Comparison of ENCODE assay signal across 22 mouse cellular contexts in the genomic region with DNA sequence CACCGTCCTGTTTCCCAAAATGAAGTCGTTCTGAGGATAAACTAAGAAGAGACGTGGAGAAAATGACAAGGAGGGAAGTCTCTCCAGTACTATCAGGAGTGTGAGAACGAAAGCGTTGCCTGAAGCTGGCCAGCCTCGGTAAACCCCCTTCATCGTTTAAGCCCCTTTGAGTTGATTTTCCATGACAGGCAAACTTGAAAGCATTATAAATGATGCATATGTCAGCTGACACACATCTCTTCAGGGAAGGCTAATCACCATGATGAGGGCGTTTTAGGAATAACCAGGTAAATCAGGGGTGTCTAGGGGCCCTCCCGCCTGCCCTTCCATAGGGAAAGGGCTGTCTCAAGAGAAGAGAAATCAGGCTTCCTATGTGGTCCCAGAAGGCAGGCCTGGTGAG.
DNase-seq lines count a peak whose midpoint lies in the region; ATAC-seq and TF ChIP-seq lines count a peak whose summit lies in the region.
"Had no signal": no experiment of that assay in that cellular context is flagged by ENCODE, and none has a peak within 500 bp of the region (broad histone marks: within the 10 kb centered on the region; RNA-seq: fewer than 3 reads in every experiment).

No protein-coding gene starts in this region.

- 81% methylated on average over 9 of the region's 9 CpGs for WGBS in hindbrain, embryonic 13.5 days
- 77% methylated on average over 9 of the region's 9 CpGs for WGBS in hindbrain, embryonic 14.5 days
- WGBS in midbrain, embryonic 14.5 days = 65% methylated on average over 9 of the region's 9 CpGs
- 63% methylated on average over 9 of the region's 9 CpGs for WGBS in midbrain, embryonic 16.5 days

- no peaks in the 10 kb centered on the region for H3K36me3 ChIP-seq in hindbrain, embryonic 13.5 days
- no peaks in the 10 kb centered on the region for H3K36me3 ChIP-seq in hindbrain, embryonic 14.5 days (replicated peaks; ENCODE audit: control insufficient read depth, insufficient read depth)
- H3K36me3 ChIP-seq in midbrain, embryonic 14.5 days (ENCODE audit: control insufficient read depth, insufficient read depth, low read length) = no peaks in the 10 kb centered on the region
- no peaks in the 10 kb centered on the region for H3K36me3 ChIP-seq in midbrain, embryonic 16.5 days (ENCODE audit: control insufficient read depth, insufficient read depth, low read length)
- H3K36me3 ChIP-seq: G1E had no signal

- peak overlapping the region; percentile 35; the same call in 1 of the 2 replicates for H3K27ac ChIP-seq in hindbrain, embryonic 13.5 days
- no peak overlapping the region for H3K27ac ChIP-seq in hindbrain, embryonic 14.5 days
- no peak overlapping the region for H3K27ac ChIP-seq in midbrain, embryonic 14.5 days (replicated peaks; ENCODE audit: low read depth, low read length)
- no peak overlapping the region for H3K27ac ChIP-seq in midbrain, embryonic 16.5 days (ENCODE audit: low read length)
- H3K27ac ChIP-seq in left cerebral cortex, adult 2 months = no peak overlapping the region

- no peaks in the 10 kb centered on the region for H3K27me3 ChIP-seq in hindbrain, embryonic 13.5 days
- H3K27me3 ChIP-seq in hindbrain, embryonic 14.5 days (ENCODE audit: control insufficient read depth, insufficient read depth, low read length) = no peaks in the 10 kb centered on the region
- H3K27me3 ChIP-seq in midbrain, embryonic 14.5 days (ENCODE audit: control insufficient read depth, insufficient read depth, low read length) = no peaks in the 10 kb centered on the region
- no peaks in the 10 kb centered on the region for H3K27me3 ChIP-seq in midbrain, embryonic 16.5 days (ENCODE audit: control insufficient read depth, insufficient read depth, low read depth, low read length)
- H3K27me3 ChIP-seq: CH12.LX, Patski had no signal

- H3K4me3 ChIP-seq in hindbrain, embryonic 13.5 days = no peak overlapping the region
- H3K4me3 ChIP-seq in hindbrain, embryonic 14.5 days (replicated peaks; ENCODE audit: low read length) = no peak overlapping the region
- no peak overlapping the region for H3K4me3 ChIP-seq in midbrain, embryonic 14.5 days (replicated peaks; ENCODE audit: low read depth, low read length)
- no peak overlapping the region for H3K4me3 ChIP-seq in midbrain, embryonic 16.5 days (ENCODE audit: low read depth, low read length)
- H3K4me3 ChIP-seq in left cerebral cortex, adult 2 months = no peak overlapping the region

- H3K9ac ChIP-seq in hindbrain, embryonic 13.5 days = no peak overlapping the region
- H3K9ac ChIP-seq in hindbrain, embryonic 14.5 days = no peak overlapping the region
- no peak overlapping the region for H3K9ac ChIP-seq in midbrain, embryonic 14.5 days (replicated peaks; ENCODE audit: low read length)
- H3K9ac ChIP-seq in midbrain, embryonic 16.5 days (ENCODE audit: low read depth, low read length) = no peak overlapping the region

- no peaks in the 10 kb centered on the region for H3K9me3 ChIP-seq in hindbrain, embryonic 13.5 days
- no peaks in the 10 kb centered on the region for H3K9me3 ChIP-seq in hindbrain, embryonic 14.5 days (ENCODE audit: control insufficient read depth, low read length)
- H3K9me3 ChIP-seq in midbrain, embryonic 14.5 days (ENCODE audit: control insufficient read depth, low read length) = no peaks in the 10 kb centered on the region
- no peaks in the 10 kb centered on the region for H3K9me3 ChIP-seq in midbrain, embryonic 16.5 days (replicated peaks; ENCODE audit: control insufficient read depth, low read length, poor library complexity, severe bottlenecking)

- no peaks in the 10 kb centered on the region for H3K4me1 ChIP-seq in hindbrain, embryonic 13.5 days (replicated peaks)
- no peaks in the 10 kb centered on the region for H3K4me1 ChIP-seq in hindbrain, embryonic 14.5 days (replicated peaks; ENCODE audit: control insufficient read depth, insufficient read depth, low read length)
- H3K4me1 ChIP-seq in midbrain, embryonic 14.5 days (ENCODE audit: control insufficient read depth, insufficient read depth, low read length) = no peaks in the 10 kb centered on the region
- H3K4me1 ChIP-seq in midbrain, embryonic 16.5 days (ENCODE audit: control insufficient read depth, insufficient read depth, low read length) = no peaks in the 10 kb centered on the region

- DNase-seq in hindbrain, embryonic 14.5 days (ENCODE audit: low spot score) = no peak
- peak; percentile 26 for DNase-seq in midbrain, embryonic 14.5 days
- DNase-seq in retina, embryonic 14.5 days (ENCODE audit: low spot score) = peak; percentile 59
- peak; percentile 64 for DNase-seq in retina, postnatal 1 day
- DNase-seq in urinary bladder, adult 2 months (ENCODE audit: low spot score) = no peak
- DNase-seq in left cerebral cortex, adult 2 months (ENCODE audit: extremely low spot score in 1 of 2, low spot score in 2 of 2) = no peak
- DNase-seq: adrenal gland, adult 2 months; adrenal gland, adult 8-10 months; adrenal gland, postnatal 10 days; adrenal gland, postnatal 14 days; adrenal gland, postnatal 25 days; adrenal gland, postnatal 36 days; B cell, adult 2 months; cerebellum, adult 11 months; cerebellum, adult 11-12 months had no signal

- no peak overlapping the region for H3K4me2 ChIP-seq in hindbrain, embryonic 13.5 days
- no peak overlapping the region for H3K4me2 ChIP-seq in hindbrain, embryonic 14.5 days (replicated peaks)
- no peak overlapping the region for H3K4me2 ChIP-seq in midbrain, embryonic 14.5 days (ENCODE audit: low read length)
- H3K4me2 ChIP-seq in midbrain, embryonic 16.5 days (ENCODE audit: low read length) = no peak overlapping the region

- TF ChIP-seq CTCF in left cerebral cortex, adult 2 months (IDR thresholded peaks at IDR 0.05) = no peak

- no peak for ATAC-seq in hindbrain, embryonic 13.5 days (ENCODE audit: low FRiP score)
- no peak for ATAC-seq in hindbrain, embryonic 14.5 days (ENCODE audit: low FRiP score)
- no peak for ATAC-seq in midbrain, embryonic 14.5 days (ENCODE audit: low FRiP score, low TSS enrichment)
- no peak for ATAC-seq in midbrain, embryonic 16.5 days
- ATAC-seq: activated CD4-positive, CD25-positive, alpha-beta regulatory T cell, adult 4 months; CD4-positive, CD25-positive, alpha-beta regulatory T cell, adult 4 months; Patski had no signal

- intact Hi-C loops in left cerebral cortex, adult 2 months (cut with DNase I) = no loop called here

Comparison
In these comparisons a context has a peak if more than half of its experiments do, and no peak if none do; other contexts are left out.
1. DNase-seq: peak in midbrain, embryonic 14.5 days (single experiment), retina, embryonic 14.5 days (single experiment) and retina, postnatal 1 day (single experiment); none in hindbrain, embryonic 14.5 days (single experiment), urinary bladder, adult 2 months (single experiment) and left cerebral cortex, adult 2 months (0 of 2).